Mouse (Mus musculus): ENCODE data around the gene Prr36.

DNA sequence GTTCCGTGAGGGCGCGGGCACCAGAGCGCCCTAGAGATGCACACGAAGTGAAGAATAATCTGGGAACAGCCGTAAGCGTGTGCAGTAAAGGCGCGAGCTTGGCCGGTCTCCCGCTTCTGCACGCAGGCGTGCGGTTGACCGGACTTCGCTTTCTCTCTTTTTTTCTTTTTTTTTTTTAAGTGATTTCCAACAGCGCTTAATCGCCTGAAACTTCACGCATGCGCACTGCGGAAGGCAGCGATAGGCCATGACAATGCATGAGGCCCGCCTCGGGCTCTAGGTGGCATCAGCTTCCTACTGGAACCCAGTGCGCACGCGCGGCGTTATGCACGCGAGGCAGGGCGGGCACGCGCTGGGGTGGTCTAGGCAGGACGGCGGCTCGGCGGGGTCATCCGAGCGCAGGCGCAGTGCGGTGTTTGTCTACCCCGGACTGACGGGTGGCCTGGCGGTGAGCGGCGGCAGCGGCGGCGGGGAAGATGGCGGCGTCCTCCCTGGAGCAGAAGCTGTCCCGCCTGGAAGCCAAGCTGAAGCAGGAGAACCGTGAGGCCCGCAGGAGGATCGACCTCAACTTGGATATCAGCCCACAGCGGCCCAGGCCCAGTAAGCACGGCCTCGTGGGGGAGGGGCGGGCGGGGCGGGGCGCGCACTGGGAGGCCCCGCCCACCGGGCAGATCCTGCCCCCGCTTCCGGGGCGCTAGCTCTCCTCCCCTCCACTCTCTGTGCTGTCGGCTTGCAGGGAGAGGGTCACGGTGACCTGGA lies 21.4 kb upstream of the Prr36 start, which contains the start of the genes Map2k7 and Gm49320:
- peak; percentile 70; the same call in 1 of the 2 replicates for TF ChIP-seq EP300 (IDR thresholded peaks at IDR 0.05; ENCODE audit: insufficient read depth, low read depth, low read length)
- TF ChIP-seq POLR2A (IDR thresholded peaks at IDR 0.05; ENCODE audit: insufficient read depth, low read length), result peak; percentile 35
